Mouse (Mus musculus) left cerebral cortex, postnatal 36 days (tissue): ENCODE data around the gene Rsbn1l. TPM values are rescaled to one million over a fixed set of nuclear protein-coding genes. Genes with fewer than 3 reads are reported as not detected.

Experiments
- DNase-seq, 2 experiments: peaks; one replicate each; pipeline ENCODE4 v3.0.0; 2021 to 2022; ENCODE audit warnings: low spot score in 2 of 2, mixed read lengths in 1 of 2
- intact Hi-C: fragments of 180-260 bp; cut with DNase I; formaldehyde crosslinking; loops from one replicate; pipeline ENCODE4 v1.15.1; 2025
- total RNA-seq, 2 experiments: library from RNA; stranded (reverse); gene quantifications; 2 replicates each; pipeline ENCODE4 v1.2.3; 2021

Rsbn1l gene
- total RNA-seq, 2 experiments from 2014 or later: 13.3 to 18.7 TPM

DNA sequence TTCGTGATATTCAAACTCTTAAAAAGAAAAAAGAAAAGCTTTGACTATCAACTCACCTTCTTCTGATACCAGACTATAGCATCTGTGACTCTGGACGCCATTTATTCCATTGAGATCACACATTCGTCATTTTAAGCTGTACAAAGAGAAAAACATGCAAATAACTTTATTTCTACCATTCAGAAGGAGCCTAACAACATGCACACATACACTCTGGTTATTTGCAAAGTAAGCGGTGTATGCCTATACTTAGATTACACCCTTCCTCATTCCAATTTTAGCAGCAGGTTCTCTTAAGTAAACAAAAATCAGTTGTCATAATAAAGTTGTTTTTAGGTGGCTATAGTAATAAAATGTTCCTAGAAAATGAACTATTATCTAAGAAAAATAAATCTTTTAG is 101.1 kb downstream of the Rsbn1l start:
- intact Hi-C loops: no loop called here
- DNase-seq: no peak

DNA sequence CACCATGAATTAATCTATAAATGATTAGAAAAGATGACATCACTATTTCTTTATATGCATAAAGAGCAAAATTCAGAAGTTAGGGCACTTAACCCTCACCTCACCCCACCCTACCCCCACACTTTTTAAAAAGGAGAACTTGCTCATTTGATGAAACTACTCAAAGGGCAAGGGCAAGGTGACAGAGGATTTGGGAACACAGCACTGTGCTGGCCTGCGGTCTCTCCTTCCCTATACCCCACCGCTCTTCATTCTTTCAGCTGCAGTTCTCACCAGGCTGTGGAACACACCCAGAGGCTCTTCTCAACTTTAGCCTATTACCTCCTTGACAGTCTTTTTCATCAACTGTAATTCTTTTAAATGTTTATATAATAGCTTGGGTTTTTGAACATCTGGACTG is 109.2 kb downstream of the Rsbn1l start:
- no peak for DNase-seq
- intact Hi-C loops: no loop called here

DNA sequence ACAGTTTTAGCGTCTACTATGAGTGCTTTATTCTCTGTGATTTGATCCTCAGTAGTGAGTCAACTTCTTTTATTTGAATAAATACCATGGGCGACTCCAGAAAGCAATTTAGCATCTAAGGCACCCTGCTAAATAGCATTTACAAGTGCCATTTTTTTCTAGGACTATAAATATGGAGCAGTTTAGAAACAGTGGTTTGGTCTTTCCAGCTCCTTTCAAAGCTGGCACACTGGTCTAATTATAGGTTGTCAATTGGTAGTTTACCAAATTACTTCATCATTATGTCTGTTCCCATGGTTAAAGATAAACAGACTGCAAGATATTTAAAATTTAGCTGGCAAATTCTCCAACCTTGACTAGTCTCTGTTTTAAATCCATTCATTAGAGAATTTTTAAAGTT is 112.4 kb downstream of the Rsbn1l start:
- intact Hi-C loops: no loop called here
- no peak for DNase-seq

DNA sequence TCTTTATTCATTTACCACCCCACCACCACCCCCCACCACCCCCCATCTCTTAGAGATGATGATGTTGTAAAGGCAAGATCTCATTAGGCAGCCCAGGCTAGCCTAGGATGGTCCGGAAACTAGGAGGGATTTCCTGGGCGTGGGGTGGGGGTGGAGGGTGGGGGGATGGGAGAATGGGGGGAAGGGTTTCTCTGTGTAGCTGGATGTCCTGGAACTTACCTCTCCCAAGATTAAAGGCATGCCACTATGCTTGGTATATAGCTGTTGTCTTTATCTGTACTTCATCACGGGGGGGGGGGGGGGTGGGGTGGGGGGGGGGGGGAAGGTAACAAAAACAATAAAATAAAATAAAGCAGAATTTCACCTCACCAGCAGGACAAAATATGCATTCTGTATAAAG is 112.8 kb downstream of the Rsbn1l start:
- no peak for DNase-seq
- intact Hi-C loops: no loop called here

Other genes starting within 250 kb of the Rsbn1l start
- gene Phtf2, start 74.3 kb downstream of the Rsbn1l start, total RNA-seq: 10 to 100 TPM; 14.4 to 17.2 TPM
- gene Tmem60, start 74.2 kb downstream of the Rsbn1l start, total RNA-seq: 10 to 100 TPM; 21.5 to 24.8 TPM
- 10 to 100 TPM; 26.9 to 34.7 TPM for gene Ptpn12, start 99.5 kb upstream of the Rsbn1l start, total RNA-seq
- 1 to 10 TPM; 3.5 to 5.5 TPM for gene Gsap, start 229.9 kb upstream of the Rsbn1l start, total RNA-seq